In genomic region chr2:79256001-79256339, GRCm38 (mm10) we compare ENCODE assay signal across 8 mouse cellular contexts. TPM values are rescaled to one million over a fixed set of nuclear protein-coding genes. Genes with fewer than 3 reads are reported as not detected.
DNase-seq lines count a peak whose midpoint lies in the region; ATAC-seq lines count a peak whose summit lies in the region.

No protein-coding gene starts in this region.

- peak overlapping the region; percentile 47 for H3K4me3 ChIP-seq in limb, embryonic 15.5 days
- H3K4me3 ChIP-seq in stomach, embryonic 16.5 days (replicated peaks; ENCODE audit: low read length), result peak overlapping the region; percentile 50

- no peaks in the 10 kb centered on the region for H3K9me3 ChIP-seq in limb, embryonic 15.5 days
- H3K9me3 ChIP-seq in stomach, embryonic 16.5 days (replicated peaks; ENCODE audit: control insufficient read depth, low read length), result no peaks in the 10 kb centered on the region

- no peaks in the 10 kb centered on the region for H3K27me3 ChIP-seq in limb, embryonic 15.5 days
- H3K27me3 ChIP-seq in stomach, embryonic 16.5 days (ENCODE audit: control insufficient read depth, insufficient read depth, low read length), result no peaks in the 10 kb centered on the region

- 0 out of 2 replicates have a peak overlapping the region, but pooled peaks have one; percentile 39 for H3K9ac ChIP-seq in limb, embryonic 15.5 days
- H3K9ac ChIP-seq in stomach, embryonic 16.5 days (ENCODE audit: low read length), result peak overlapping the region; percentile 70

- H3K27ac ChIP-seq in limb, embryonic 15.5 days, result 0 out of 2 replicates have a peak overlapping the region, but pooled peaks have one; percentile 7
- peak overlapping the region; percentile 53 for H3K27ac ChIP-seq in stomach, embryonic 16.5 days (ENCODE audit: low read length)

- ATAC-seq in cerebellum, adult (ENCODE audit: insufficient number of reproducible peaks, low FRiP score, low TSS enrichment), result 0 out of 2 replicates have a peak, but pooled peaks have one; percentile 21
- ATAC-seq in limb, embryonic 15.5 days (ENCODE audit: insufficient number of reproducible peaks, low FRiP score, low TSS enrichment, low read depth), result 0 out of 2 replicates have a peak, but pooled peaks have one; percentile 30
- 0 out of 2 replicates have a peak, but pooled peaks have one; percentile 2 for ATAC-seq in stomach, embryonic 16.5 days (ENCODE audit: insufficient read depth, low FRiP score)

- 12% methylated on average over 7 of the region's 7 CpGs for WGBS in limb, embryonic 15.5 days
- WGBS in stomach, embryonic 16.5 days, result 19% methylated on average over 7 of the region's 7 CpGs

- H3K4me1 ChIP-seq in limb, embryonic 15.5 days, result peaks cover 20% of the 10 kb centered on the region
- peaks cover 13% of the 10 kb centered on the region for H3K4me1 ChIP-seq in stomach, embryonic 16.5 days (ENCODE audit: control insufficient read depth, insufficient read depth, low read length)

- peak overlapping the region; percentile 88 for H3K4me2 ChIP-seq in limb, embryonic 15.5 days
- peak overlapping the region; percentile 94 for H3K4me2 ChIP-seq in stomach, embryonic 16.5 days (ENCODE audit: low read depth, low read length)

- H3K36me3 ChIP-seq in limb, embryonic 15.5 days, result no peaks in the 10 kb centered on the region
- H3K36me3 ChIP-seq in stomach, embryonic 16.5 days (ENCODE audit: control insufficient read depth, insufficient read depth, low read length), result no peaks in the 10 kb centered on the region

- no peak for DNase-seq in cerebellum, adult 8-10 months
- DNase-seq in right cerebral cortex, postnatal 4 days, result peak; percentile 7
- no peak for DNase-seq in right cerebral cortex, adult 2 months (ENCODE audit: low spot score in 2 of 2)
- DNase-seq in adrenal gland, adult 18-20 months (ENCODE audit: low spot score in 2 of 2), result no peak
- no peak for DNase-seq in ovary, postnatal 36 days (ENCODE audit: low spot score)

RNA-seq across cellular contexts. Expression of gene Itga4, which starts 0.7 kb away (rescaled TPM):
- polyA plus RNA-seq in limb, embryonic 15.5 days (2015; fragmentation: Nextera tagmentation; extraction: Ambion mirVana), result 6.9 and 7.4 TPM in 2 replicates
- polyA plus RNA-seq in stomach, embryonic 16.5 days (2015; fragmentation: Nextera tagmentation; extraction: Ambion mirVana), result 5.3 and 6.1 TPM in 2 replicates
- total RNA-seq in adrenal gland, adult 18-20 months (2021), result 1 to 10 TPM; 2.2 to 4.9 TPM
